Comparison of ENCODE assay signal across 8 mouse cellular contexts in the genomic region with DNA sequence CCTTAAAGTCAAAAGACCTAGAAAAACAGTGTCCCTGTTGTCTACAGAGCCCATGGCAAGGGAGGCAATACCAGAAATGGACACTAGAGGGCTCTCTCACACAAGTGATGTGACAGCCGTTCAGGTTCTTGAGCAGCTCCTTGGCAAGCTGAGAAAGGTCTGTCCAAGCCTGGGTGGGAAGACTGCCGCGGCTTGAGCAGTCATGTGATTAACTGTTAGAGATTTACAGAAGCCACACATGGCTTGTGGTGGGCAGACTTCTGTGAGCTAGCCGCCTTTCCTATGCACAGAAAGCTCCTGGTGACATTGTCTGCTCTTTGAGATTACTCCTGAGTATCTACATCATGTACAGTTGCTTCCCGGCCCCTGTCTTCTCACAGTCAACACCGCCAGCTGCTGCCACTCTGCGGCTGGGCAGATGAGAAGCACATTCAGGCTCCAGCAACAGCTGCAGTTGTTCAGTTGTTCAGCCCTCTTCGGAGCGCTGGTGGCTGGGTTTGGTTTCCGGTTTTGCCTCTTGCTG.
DNase-seq lines count a peak whose midpoint lies in the region; ATAC-seq and TF ChIP-seq lines count a peak whose summit lies in the region.

No protein-coding gene starts in this region.

- TF ChIP-seq CTCF in Patski (IDR thresholded peaks at IDR 0.05): no peak

- H3K4me1 ChIP-seq in hindbrain, embryonic 12.5 days: 0 out of 2 replicates have a peak, but pooled peaks cover under 1% of the 10 kb centered on the region

- in situ Hi-C loops in Patski (cut with MboI; ENCODE audit: low pct_unique_long_range_greater_than_20kb): loop anchor here (10.0 kb wide), 2 partner anchors 571 to 721 kb away; no protein-coding TSS in a partner anchor

- ATAC-seq in Patski: peak; percentile 53
- peak; percentile 76 for ATAC-seq in hindbrain, embryonic 12.5 days (ENCODE audit: low FRiP score)

- H3K27ac ChIP-seq in hindbrain, embryonic 12.5 days: no peak overlapping the region

- no peak overlapping the region for H3K4me2 ChIP-seq in hindbrain, embryonic 12.5 days (replicated peaks)

- H3K36me3 ChIP-seq in hindbrain, embryonic 12.5 days: no peaks in the 10 kb centered on the region

- CTCF ChIA-PET in Patski (lab: Charles Lee): interaction anchor here (0.7 to 9.1 kb wide), 31 partner anchors 10 to 749 kb away, joined by 3 to 214 read pairs (median 4); no protein-coding TSS in a partner anchor

- H3K27me3 ChIP-seq in Patski: no peaks in the 10 kb centered on the region
- no peaks in the 10 kb centered on the region for H3K27me3 ChIP-seq in hindbrain, embryonic 12.5 days

- POLR2A ChIA-PET in Patski (lab: Charles Lee): interaction anchor here (0.5 to 3.4 kb wide), 12 partner anchors 10 to 318 kb away, joined by 3 to 23 read pairs (median 4); no protein-coding TSS in a partner anchor

- no peak overlapping the region for H3K4me3 ChIP-seq in hindbrain, embryonic 12.5 days

- no peak overlapping the region for H3K9ac ChIP-seq in hindbrain, embryonic 12.5 days

- DNase-seq in Patski (ENCODE audit: low read depth, low spot score): peak; percentile 96
- peak; percentile 96 to 99 for DNase-seq in cerebellum, postnatal 10 days
- DNase-seq in frontal cortex, postnatal 14 days (ENCODE audit: low spot score in 2 of 2): peak; percentile 55 to 91
- peak; percentile 94 to 95 for DNase-seq in layer of hippocampus, postnatal 10 days (ENCODE audit: low spot score in 2 of 2)
- DNase-seq in lung, postnatal 25 days (ENCODE audit: low spot score): peak; percentile 91
- peak; percentile 97 for DNase-seq in retina, embryonic 14.5 days (ENCODE audit: low spot score)
- peak; percentile 90 to 91 for DNase-seq in thymus, postnatal 36 days

- WGBS in hindbrain, embryonic 12.5 days: 52% methylated on average over 10 of the region's 10 CpGs

- H3K9me3 ChIP-seq in hindbrain, embryonic 12.5 days (replicated peaks): no peaks in the 10 kb centered on the region
